Mouse (Mus musculus) frontal cortex, postnatal 36 days (tissue): ENCODE measurements at regions not wholly inside any gene's neighbourhood (a gene's known extent, or its start where the extent isn't known, plus 50 kb on each side); places are given as distances from the start of the nearest gene placed in this dataset.
"Not testable (repeated sequence)": the region's sequence is repeated elsewhere in the genome, so short reads cannot be mapped to it uniquely, and the experiment has no call there.

Experiments
- DNase-seq, 2 experiments: peaks; one replicate each; pipeline ENCODE4 v3.0.0; 2022; ENCODE audit warnings: low spot score in 2 of 2

DNA sequence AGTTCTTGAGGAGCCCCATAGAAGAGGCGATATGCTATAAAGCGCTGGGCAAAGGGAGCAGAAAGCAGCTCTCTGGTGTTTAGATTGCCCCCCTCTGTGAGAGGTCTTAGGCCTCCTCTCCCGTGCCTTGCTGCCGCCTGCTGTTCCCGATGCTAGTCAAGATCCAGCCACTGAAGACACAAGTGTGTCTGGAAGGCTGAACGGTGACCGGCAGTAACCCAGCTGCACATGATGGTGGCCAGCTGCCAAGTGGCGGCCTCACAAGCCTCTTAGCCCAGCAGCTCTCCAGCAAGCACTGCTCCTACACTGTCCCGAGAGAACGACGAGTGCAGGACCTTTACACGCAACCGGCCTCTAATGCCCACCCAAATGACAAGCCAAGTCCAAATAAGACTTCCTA lies 104.1 kb upstream of the Abca1 start:
- peak; percentile 42 to 74 for DNase-seq

DNA sequence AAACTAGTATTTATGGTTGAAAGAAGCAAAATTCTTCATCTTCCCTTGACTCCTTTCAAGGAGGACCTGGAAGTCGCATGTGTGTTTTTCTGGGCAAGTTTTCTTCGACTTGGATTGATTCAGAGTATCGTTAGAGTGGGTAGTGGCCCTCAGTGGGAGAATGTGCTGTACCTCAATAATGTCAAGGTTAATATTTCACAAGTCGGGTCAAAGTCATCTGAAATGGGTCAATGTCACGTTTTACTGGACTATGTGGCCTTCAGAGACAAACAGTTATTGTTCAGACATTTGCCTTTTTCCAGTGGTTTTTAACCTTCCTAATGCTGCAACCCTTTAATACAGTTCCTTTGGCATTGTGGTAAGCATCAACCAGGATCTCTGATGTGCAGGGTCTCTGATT lies 102.8 kb upstream of the Abca1 start:
- no peak for DNase-seq

GRCm38 (mm10) chr4:53261556-53262140 lies 102.0 kb upstream of the Abca1 start:
- no peak for DNase-seq

- no peak for DNase-seq
Observed at GRCm38 (mm10) chr4:53258975-53259374, 99.3 kb upstream of the Abca1 start.

DNA sequence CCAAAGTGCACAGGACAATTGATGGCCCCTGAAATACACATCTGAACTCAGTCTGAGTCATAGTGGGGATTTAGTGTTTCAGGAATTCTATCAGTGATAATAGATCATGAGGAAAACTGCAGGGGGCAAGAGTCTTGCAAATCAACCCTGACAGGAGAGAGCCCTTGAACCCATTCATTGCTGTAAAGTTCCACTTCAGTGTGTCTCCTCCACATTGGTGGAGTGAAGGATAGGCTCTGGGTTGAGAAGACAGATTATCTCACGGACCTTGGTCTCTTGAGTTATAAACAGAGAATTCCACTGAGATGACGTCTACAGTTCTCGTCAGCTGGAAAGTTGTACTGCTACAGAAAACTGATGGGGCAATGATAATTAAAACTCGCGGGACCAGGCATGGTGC lies 97.3 kb upstream of the Abca1 start:
- no peak for DNase-seq

DNA sequence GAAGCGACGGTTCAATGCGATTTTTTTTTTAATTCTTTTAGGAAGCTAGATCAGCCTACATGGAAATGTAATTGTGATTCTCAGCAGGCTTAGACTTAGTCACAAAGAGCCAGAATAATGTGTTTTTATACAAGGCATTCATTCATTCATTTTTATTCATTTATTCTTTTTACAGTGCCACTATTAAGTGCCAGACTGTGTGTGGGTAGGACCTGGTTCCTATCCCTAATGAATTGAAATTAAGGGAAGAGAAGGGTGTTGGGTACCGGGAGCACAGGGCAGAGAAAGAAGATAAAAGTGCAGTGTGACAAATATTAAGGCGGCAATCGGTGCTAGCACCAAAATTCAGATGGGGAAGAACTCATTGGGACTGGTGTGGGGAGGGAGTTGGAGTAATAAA lies 94.8 kb upstream of the Abca1 start:
- DNase-seq, result no peak

GRCm38 (mm10) chr4:53253680-53254079 lies 94.0 kb upstream of the Abca1 start:
- peak in 1 of 2 experiments; percentile 40 for DNase-seq

- DNase-seq, result peak in 1 of 2 experiments; percentile 7
Observed at GRCm38 (mm10) chr4:53250325-53250724, 90.6 kb upstream of the Abca1 start.

DNA sequence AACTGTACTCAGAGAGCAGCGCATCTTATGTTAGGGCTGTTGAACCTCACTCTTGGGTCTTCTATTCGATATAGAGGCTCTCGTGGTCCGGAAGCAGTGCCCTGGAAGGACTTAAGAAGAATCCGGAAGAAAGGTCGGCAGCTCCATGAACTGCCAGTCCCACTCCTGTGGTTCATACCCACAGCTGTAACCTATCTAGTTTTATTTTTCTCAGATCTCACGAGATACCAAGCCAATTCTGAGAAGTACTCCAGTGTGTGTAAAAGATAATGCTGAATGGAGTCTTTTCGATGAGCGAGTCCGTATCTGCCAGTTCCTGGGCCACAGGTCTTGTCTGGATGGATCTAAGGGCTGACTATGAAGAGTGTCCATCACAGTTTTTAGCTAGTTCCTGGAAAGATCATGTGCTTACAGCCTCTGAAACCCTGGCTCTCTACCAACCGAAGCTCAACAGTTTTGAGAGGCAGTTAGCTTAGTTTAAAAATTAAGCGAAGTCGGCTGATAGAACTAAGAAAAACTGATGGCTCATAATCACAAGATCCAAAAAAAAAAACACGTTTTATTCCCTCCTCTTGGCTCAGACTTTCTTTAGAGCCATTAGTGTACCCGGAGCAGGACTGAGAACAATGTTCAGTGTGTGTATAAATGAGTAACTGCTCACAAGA lies 86.5 kb upstream of the Abca1 start:
- DNase-seq, result no peak

- DNase-seq, result no peak
Observed at GRCm38 (mm10) chr4:53245553-53245952, 85.9 kb upstream of the Abca1 start.

- not testable (repeated sequence) for DNase-seq
Observed at GRCm38 (mm10) chr4:53243473-53243872, 83.8 kb upstream of the Abca1 start.

DNA sequence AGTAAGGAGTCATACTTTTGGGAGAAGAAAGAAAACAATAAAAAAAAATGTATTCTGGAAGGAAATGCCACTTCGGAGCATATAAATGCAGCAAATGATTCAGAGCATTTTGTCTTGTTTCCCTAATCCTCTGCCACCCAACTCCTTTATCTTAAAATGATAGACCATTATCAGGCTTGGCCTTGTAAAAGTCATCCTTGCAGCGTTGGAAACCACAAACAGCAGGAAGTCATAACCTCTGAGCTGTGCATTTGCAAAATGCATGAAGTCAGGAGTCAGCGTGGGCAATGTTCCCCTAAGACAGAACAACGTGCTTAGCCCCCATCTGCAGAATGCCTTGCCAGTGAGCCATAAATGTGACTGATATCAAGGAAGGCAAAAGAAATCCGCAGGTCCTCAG lies 80.2 kb upstream of the Abca1 start:
- no peak for DNase-seq

- no peak for DNase-seq
Observed at GRCm38 (mm10) chr4:53238314-53239259, 78.9 kb upstream of the Abca1 start.

- DNase-seq, result no peak
Observed at GRCm38 (mm10) chr4:53235870-53236269, 76.2 kb upstream of the Abca1 start.

GRCm38 (mm10) chr4:53232436-53232835 lies 72.7 kb upstream of the Abca1 start:
- DNase-seq, result no peak

GRCm38 (mm10) chr4:53231867-53232266 lies 72.2 kb upstream of the Abca1 start:
- DNase-seq, result no peak

GRCm38 (mm10) chr4:53231046-53231445 lies 71.4 kb upstream of the Abca1 start:
- no peak for DNase-seq

DNA sequence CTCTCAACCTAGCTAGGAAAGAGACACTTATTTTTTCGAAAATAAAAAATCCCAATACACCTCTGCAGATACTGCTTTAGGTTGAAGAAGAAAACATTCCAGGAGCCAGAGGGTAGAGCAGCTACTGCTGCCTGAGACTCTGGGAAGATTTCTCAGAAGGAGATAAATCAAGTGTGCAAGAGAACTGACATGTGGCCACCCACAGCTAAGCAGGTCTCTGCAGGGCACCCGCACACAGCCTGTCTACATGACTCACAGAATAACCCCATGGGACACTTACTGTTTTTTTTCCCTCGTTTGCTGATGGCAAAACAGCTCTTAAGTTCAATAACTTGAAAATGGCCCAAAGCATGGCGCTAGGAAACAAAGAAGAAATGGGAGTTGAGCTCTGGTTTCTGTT lies 68.7 kb upstream of the Abca1 start:
- no peak for DNase-seq

GRCm38 (mm10) chr4:53227771-53228170 lies 68.1 kb upstream of the Abca1 start:
- DNase-seq, result no peak

DNA sequence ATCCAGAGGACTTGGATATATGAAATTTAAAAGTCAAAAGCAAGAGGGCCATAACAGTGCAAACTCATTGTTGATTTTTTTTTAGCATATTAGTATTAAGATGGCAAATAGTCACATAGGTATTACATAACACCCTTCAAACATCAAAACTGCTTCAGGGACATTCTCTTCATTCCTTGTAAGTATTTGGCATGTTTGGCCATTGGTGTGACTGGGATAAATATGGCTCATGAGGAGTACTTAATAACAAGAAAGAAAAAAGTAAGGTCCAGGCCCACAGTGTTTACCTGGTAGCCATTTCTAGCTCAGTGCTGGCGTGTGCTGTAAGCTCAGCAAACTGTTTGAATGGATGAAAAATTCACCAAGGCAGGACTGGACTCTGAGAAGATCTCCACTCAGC lies 67.4 kb upstream of the Abca1 start:
- no peak for DNase-seq

DNA sequence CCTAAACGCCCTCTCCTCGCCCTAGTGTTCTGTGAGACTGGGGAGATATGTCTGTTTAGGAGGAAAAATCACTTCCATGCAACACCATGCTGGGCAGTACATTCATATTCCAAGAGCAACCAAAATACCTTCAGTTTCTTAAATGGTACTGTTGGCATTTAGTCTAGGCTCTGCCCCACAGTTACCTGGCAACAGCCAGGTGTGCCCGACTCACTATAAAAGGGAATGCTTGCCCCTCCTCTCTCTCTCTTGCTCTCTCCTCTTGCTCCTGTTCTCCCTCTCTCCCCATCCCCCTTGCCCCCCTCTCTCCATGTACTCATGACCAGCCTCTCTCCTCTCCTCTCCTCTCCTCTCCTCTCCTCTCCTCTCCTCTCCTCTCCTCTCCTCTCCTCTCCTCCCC lies 66.7 kb upstream of the Abca1 start:
- DNase-seq, result no peak

GRCm38 (mm10) chr4:53223379-53223778 lies 63.7 kb upstream of the Abca1 start:
- DNase-seq, result no peak

DNA sequence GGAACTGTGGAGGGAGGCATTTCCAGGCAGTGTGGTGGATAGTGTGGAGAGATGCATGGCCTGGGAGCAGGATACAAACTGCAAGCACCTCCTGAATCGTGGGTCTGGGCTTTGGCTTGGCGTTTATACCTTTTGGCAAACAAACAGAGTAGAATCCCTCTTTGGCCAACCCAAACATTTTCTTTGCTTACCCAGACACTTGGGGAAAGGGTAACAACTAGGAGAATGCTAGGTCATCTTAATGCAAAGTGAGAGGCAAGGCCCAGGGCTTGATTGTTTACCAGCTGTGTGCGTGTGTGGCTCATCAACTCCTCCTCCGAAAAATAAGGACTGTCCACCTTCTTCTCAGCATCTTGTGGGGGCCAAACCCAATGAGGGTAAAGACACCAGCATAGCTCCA lies 61.1 kb upstream of the Abca1 start:
- DNase-seq, result no peak
